Comparison of ENCODE assay signal across 22 mouse cellular contexts in genomic region chr14:21142603-21143002, GRCm38 (mm10).
DNase-seq lines count a peak whose midpoint lies in the region; ATAC-seq and TF ChIP-seq lines count a peak whose summit lies in the region.
"Had no signal": no experiment of that assay in that cellular context is flagged by ENCODE, and none has a peak within 500 bp of the region (broad histone marks: within the 10 kb centered on the region; RNA-seq: fewer than 3 reads in every experiment).

No protein-coding gene starts in this region.

- H3K36me3 ChIP-seq in liver, postnatal 0 days (replicated peaks; ENCODE audit: insufficient read depth, low read length), result no peaks in the 10 kb centered on the region
- H3K36me3 ChIP-seq in liver, embryonic 11.5 days (ENCODE audit: control insufficient read depth, insufficient read depth, low read length), result no peaks in the 10 kb centered on the region
- no peaks in the 10 kb centered on the region for H3K36me3 ChIP-seq in forebrain, embryonic 12.5 days (replicated peaks)
- no peaks in the 10 kb centered on the region for H3K36me3 ChIP-seq in forebrain, embryonic 15.5 days
- H3K36me3 ChIP-seq: hindbrain, embryonic 12.5 days; hindbrain, embryonic 15.5 days had no signal

- H3K27ac ChIP-seq in liver, postnatal 0 days (ENCODE audit: low read depth), result no peak overlapping the region
- no peak overlapping the region for H3K27ac ChIP-seq in liver, embryonic 11.5 days (ENCODE audit: low read depth, low read length)
- peak overlapping the region; percentile 75 for H3K27ac ChIP-seq in forebrain, embryonic 12.5 days
- peak overlapping the region; percentile 69; the same call in 1 of the 2 replicates for H3K27ac ChIP-seq in forebrain, embryonic 15.5 days (replicated peaks)
- H3K27ac ChIP-seq: gastrocnemius, adult 2 months; hindbrain, embryonic 12.5 days; hindbrain, embryonic 15.5 days had no signal

- H3K9ac ChIP-seq in liver, postnatal 0 days (replicated peaks), result no peak overlapping the region
- no peak overlapping the region for H3K9ac ChIP-seq in liver, embryonic 11.5 days (ENCODE audit: low read depth, low read length)
- no peak overlapping the region for H3K9ac ChIP-seq in forebrain, embryonic 12.5 days
- H3K9ac ChIP-seq in forebrain, embryonic 15.5 days (replicated peaks), result no peak overlapping the region
- H3K9ac ChIP-seq: hindbrain, embryonic 12.5 days; hindbrain, embryonic 15.5 days had no signal

- no peaks in the 10 kb centered on the region for H3K27me3 ChIP-seq in liver, postnatal 0 days (ENCODE audit: insufficient read depth, low read length)
- no peaks in the 10 kb centered on the region for H3K27me3 ChIP-seq in liver, embryonic 11.5 days (replicated peaks; ENCODE audit: control insufficient read depth, insufficient read depth, low read length)
- no peaks in the 10 kb centered on the region for H3K27me3 ChIP-seq in forebrain, embryonic 12.5 days
- no peaks in the 10 kb centered on the region for H3K27me3 ChIP-seq in forebrain, embryonic 15.5 days
- H3K27me3 ChIP-seq: CH12.LX; hindbrain, embryonic 12.5 days; hindbrain, embryonic 15.5 days; Patski had no signal

- peak; percentile 76; the same call in 1 of the 2 replicates for ATAC-seq in frontal cortex, adult (ENCODE audit: low TSS enrichment)
- peak; percentile 61 for ATAC-seq in liver, postnatal 0 days
- ATAC-seq in liver, embryonic 11.5 days (replicated peaks; ENCODE audit: low FRiP score), result no peak
- ATAC-seq in forebrain, embryonic 12.5 days (ENCODE audit: low FRiP score), result no peak
- no peak for ATAC-seq in forebrain, embryonic 15.5 days (replicated peaks)
- ATAC-seq: intestine, postnatal 0 days; Patski had no signal

- no peak overlapping the region for H3K4me3 ChIP-seq in liver, postnatal 0 days (ENCODE audit: low read depth, low read length)
- no peak overlapping the region for H3K4me3 ChIP-seq in liver, embryonic 11.5 days (ENCODE audit: low read depth, low read length)
- H3K4me3 ChIP-seq in forebrain, embryonic 12.5 days (replicated peaks), result no peak overlapping the region
- no peak overlapping the region for H3K4me3 ChIP-seq in forebrain, embryonic 15.5 days
- H3K4me3 ChIP-seq: gastrocnemius, adult 2 months; hindbrain, embryonic 12.5 days; hindbrain, embryonic 15.5 days had no signal

- 65% methylated on average over 1 of the region's 1 CpGs for WGBS in liver, postnatal 0 days (ENCODE audit: insufficient replicate concordance)
- 85% methylated on average over 1 of the region's 1 CpGs for WGBS in liver, embryonic 11.5 days
- 76% methylated on average over 1 of the region's 1 CpGs for WGBS in forebrain, embryonic 12.5 days
- 80% methylated on average over 1 of the region's 1 CpGs for WGBS in forebrain, embryonic 15.5 days

- no peaks in the 10 kb centered on the region for H3K9me3 ChIP-seq in liver, postnatal 0 days (ENCODE audit: low read length)
- no peaks in the 10 kb centered on the region for H3K9me3 ChIP-seq in liver, embryonic 11.5 days (ENCODE audit: control insufficient read depth, low read length)
- no peaks in the 10 kb centered on the region for H3K9me3 ChIP-seq in forebrain, embryonic 12.5 days
- no peaks in the 10 kb centered on the region for H3K9me3 ChIP-seq in forebrain, embryonic 15.5 days
- H3K9me3 ChIP-seq: G1E; hindbrain, embryonic 12.5 days; hindbrain, embryonic 15.5 days had no signal

- no peak for TF ChIP-seq CTCF in liver, postnatal 0 days (IDR thresholded peaks at IDR 0.05; ENCODE audit: low read depth)

- DNase-seq in frontal cortex, postnatal 14 days (ENCODE audit: low spot score in 2 of 2), result no peak
- no peak for DNase-seq in liver, postnatal 0 days
- DNase-seq in liver, embryonic 11.5 days (ENCODE audit: low spot score), result no peak
- DNase-seq in thymus, adult 18-20 months, result no peak
- DNase-seq in urinary bladder, adult 18-20 months (ENCODE audit: low spot score in 2 of 2), result no peak
- DNase-seq: adrenal gland, postnatal 10 days; cerebellum, adult 11-12 months; cerebellum, adult 8-10 months; cerebellum, postnatal 10 days; gastrocnemius, adult 2 months; gastrocnemius, postnatal 14 days; heart, adult 11 months had no signal

- H3K4me2 ChIP-seq in liver, postnatal 0 days (ENCODE audit: low read depth, low read length), result no peak overlapping the region
- H3K4me2 ChIP-seq in liver, embryonic 11.5 days, result no peak overlapping the region
- H3K4me2 ChIP-seq in forebrain, embryonic 12.5 days, result no peak overlapping the region
- no peak overlapping the region for H3K4me2 ChIP-seq in forebrain, embryonic 15.5 days (replicated peaks)
- H3K4me2 ChIP-seq: heart, embryonic 11.5 days; hindbrain, embryonic 12.5 days; hindbrain, embryonic 15.5 days had no signal

- TF ChIP-seq EP300 in liver, postnatal 0 days (IDR thresholded peaks at IDR 0.05; ENCODE audit: low read depth), result no peak

- 0 out of 2 replicates have a peak, but pooled peaks cover 5% of the 10 kb centered on the region for H3K4me1 ChIP-seq in liver, postnatal 0 days (ENCODE audit: insufficient read depth)
- H3K4me1 ChIP-seq in liver, embryonic 11.5 days (replicated peaks; ENCODE audit: control insufficient read depth, insufficient read depth, low read length), result no peaks in the 10 kb centered on the region
- peaks cover 3% of the 10 kb centered on the region; the same call in 1 of the 2 replicates for H3K4me1 ChIP-seq in forebrain, embryonic 12.5 days
- peaks cover 11% of the 10 kb centered on the region for H3K4me1 ChIP-seq in forebrain, embryonic 15.5 days
- H3K4me1 ChIP-seq: hindbrain, embryonic 12.5 days; hindbrain, embryonic 15.5 days had no signal

Comparison
In these comparisons a context has a peak if more than half of its experiments do, and no peak if none do; other contexts are left out.
1. ATAC-seq: peak in frontal cortex, adult (single experiment) and liver, postnatal 0 days (single experiment); none in liver, embryonic 11.5 days (single experiment), forebrain, embryonic 12.5 days (single experiment) and forebrain, embryonic 15.5 days (single experiment).
2. H3K27ac ChIP-seq: peak in forebrain, embryonic 12.5 days (single experiment) and forebrain, embryonic 15.5 days (single experiment); none in liver, postnatal 0 days (single experiment) and liver, embryonic 11.5 days (single experiment).